Mouse (Mus musculus): ENCODE measurements around the gene Kcnq4.
A peak's percentile ranks its signal among the peaks of the same experiment; 100 is the strongest.

Kcnq4 gene

DNA sequence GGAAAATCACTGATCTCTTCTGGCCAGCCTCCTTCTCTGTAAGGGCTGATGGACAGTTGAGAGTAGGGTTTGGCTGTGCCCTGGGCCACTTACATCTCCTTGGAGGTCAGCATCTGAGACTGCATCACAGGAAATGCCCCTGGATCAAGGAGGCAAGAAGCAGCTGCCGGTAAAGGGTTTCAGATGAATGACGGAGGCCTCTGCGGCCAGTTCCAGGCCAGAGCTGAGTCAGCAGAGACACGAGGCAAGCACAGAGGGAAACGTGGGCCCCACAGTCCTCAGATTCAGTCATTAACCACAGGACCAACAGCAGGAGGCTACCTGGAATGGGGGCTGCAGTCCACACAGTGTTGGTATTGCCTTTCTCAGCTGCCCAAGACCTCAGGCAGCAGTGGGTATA, 29.3 kb downstream of the Kcnq4 start:
- H3K4me3 ChIP-seq (replicated peaks; ENCODE audit: low read length), result no peak overlapping the region
- H3K4me1 ChIP-seq (replicated peaks; ENCODE audit: low read depth, low read length), result peaks cover 19% of the 10 kb centered on the region
- H3K36me3 ChIP-seq (ENCODE audit: insufficient read depth, low read length), result no peaks in the 10 kb centered on the region
- no peak for TF ChIP-seq CTCF (conservative IDR thresholded peaks at IDR 0.05; ENCODE audit: low read length)
- TF ChIP-seq POU5F1 (IDR thresholded peaks at IDR 0.05; ENCODE audit: borderline replicate concordance, low read length), result no peak
- TF ChIP-seq NANOG (IDR thresholded peaks at IDR 0.05; ENCODE audit: borderline replicate concordance, low read length), result no peak
- peaks cover 60% of the 10 kb centered on the region for H3K27me3 ChIP-seq (ENCODE audit: insufficient read depth, low read length)
- H3K9me3 ChIP-seq (ENCODE audit: low read length), result no peaks in the 10 kb centered on the region

DNA sequence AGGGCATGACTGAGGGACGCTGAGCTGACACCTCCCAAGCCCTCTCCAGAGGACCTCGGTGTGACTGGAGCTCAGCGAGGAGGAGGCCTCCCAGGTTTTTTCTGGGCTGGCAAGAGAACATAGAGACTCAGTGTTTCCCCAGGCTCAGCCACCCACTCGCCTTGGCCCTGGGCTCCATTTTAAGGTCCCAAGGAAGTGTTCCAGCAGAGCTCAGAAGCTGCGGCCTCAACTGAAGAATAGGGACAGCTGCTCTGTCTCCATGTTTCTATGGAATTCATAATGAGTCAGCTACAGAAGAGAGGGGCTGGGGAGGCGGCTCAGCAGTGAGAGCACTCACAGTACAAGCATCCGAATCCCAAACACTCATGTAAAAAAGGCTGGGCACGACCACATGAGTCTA, 30.8 kb downstream of the Kcnq4 start:
- H3K4me1 ChIP-seq (replicated peaks; ENCODE audit: low read depth, low read length), result peaks cover 19% of the 10 kb centered on the region
- H3K4me3 ChIP-seq (replicated peaks; ENCODE audit: low read length), result no peak overlapping the region
- TF ChIP-seq CTCF (conservative IDR thresholded peaks at IDR 0.05; ENCODE audit: low read length) (no peak), NANOG (IDR thresholded peaks at IDR 0.05; ENCODE audit: borderline replicate concordance, low read length) (no peak), POU5F1 (IDR thresholded peaks at IDR 0.05; ENCODE audit: borderline replicate concordance, low read length) (no peak)
- no peaks in the 10 kb centered on the region for H3K36me3 ChIP-seq (ENCODE audit: insufficient read depth, low read length)
- H3K9me3 ChIP-seq (ENCODE audit: low read length), result no peaks in the 10 kb centered on the region
- H3K27me3 ChIP-seq (ENCODE audit: insufficient read depth, low read length), result peaks cover 71% of the 10 kb centered on the region

DNA sequence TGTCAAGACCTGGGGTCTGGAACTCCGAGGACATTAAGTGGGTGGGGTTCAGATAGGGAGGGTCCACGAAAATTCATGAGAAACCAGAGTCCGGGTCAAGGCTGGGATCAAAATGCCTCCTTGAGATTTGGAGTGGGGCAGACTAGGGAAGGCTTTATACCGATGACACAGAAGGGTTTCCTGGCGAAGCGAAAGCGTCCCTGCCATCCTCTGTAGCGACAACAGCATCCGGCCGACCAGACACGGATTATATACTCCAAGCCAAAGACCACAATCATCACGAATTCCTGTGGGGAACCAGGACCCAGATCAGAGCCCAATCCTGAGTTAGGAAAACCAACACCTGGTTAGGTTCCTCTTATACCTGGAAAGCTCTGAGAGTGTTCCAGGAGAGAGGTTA, 31.6 kb downstream of the Kcnq4 start:
- Histone ChIP-seq H3K36me3 (ENCODE audit: insufficient read depth, low read length) (no peaks in the 10 kb centered on the region), H3K4me3 (replicated peaks; ENCODE audit: low read length) (peak overlapping the region; percentile 50), H3K9me3 (ENCODE audit: low read length) (no peaks in the 10 kb centered on the region), H3K4me1 (replicated peaks; ENCODE audit: low read depth, low read length) (peaks cover 19% of the 10 kb centered on the region), H3K27me3 (ENCODE audit: insufficient read depth, low read length) (peaks cover 79% of the 10 kb centered on the region)
- no peak for TF ChIP-seq CTCF (conservative IDR thresholded peaks at IDR 0.05; ENCODE audit: low read length)
- no peak for TF ChIP-seq POU5F1 (IDR thresholded peaks at IDR 0.05; ENCODE audit: borderline replicate concordance, low read length)
- TF ChIP-seq NANOG (IDR thresholded peaks at IDR 0.05; ENCODE audit: borderline replicate concordance, low read length), result no peak

DNA sequence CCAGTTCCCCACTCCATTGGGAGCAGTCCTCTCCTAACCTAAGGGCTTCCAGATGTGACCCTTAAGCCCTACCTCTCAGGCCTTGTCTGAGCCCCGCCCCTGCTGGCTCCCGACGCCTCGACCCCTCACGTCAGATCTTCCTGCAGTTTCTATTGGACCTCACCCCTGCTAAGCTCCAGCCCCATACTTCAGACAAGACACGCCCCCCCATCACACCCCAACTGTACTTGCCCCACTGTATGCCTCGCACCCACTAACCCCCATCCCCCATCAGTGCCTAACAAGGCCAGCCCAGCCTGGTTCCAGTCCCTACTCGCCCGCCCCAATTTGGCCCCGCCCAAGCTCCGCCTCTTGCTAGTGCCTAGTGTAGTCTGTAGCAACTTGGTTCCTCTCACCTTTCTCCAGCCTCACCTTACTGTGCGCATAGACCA, 32.3 kb downstream of the Kcnq4 start:
- peak overlapping the region; percentile 50 for H3K4me3 ChIP-seq (replicated peaks; ENCODE audit: low read length)
- no peaks in the 10 kb centered on the region for H3K36me3 ChIP-seq (ENCODE audit: insufficient read depth, low read length)
- no peaks in the 10 kb centered on the region for H3K9me3 ChIP-seq (ENCODE audit: low read length)
- peaks cover 19% of the 10 kb centered on the region for H3K4me1 ChIP-seq (replicated peaks; ENCODE audit: low read depth, low read length)
- peaks cover 85% of the 10 kb centered on the region for H3K27me3 ChIP-seq (ENCODE audit: insufficient read depth, low read length)
- no peak for TF ChIP-seq POU5F1 (IDR thresholded peaks at IDR 0.05; ENCODE audit: borderline replicate concordance, low read length)
- TF ChIP-seq NANOG (IDR thresholded peaks at IDR 0.05; ENCODE audit: borderline replicate concordance, low read length), result no peak
- no peak for TF ChIP-seq CTCF (conservative IDR thresholded peaks at IDR 0.05; ENCODE audit: low read length)

DNA sequence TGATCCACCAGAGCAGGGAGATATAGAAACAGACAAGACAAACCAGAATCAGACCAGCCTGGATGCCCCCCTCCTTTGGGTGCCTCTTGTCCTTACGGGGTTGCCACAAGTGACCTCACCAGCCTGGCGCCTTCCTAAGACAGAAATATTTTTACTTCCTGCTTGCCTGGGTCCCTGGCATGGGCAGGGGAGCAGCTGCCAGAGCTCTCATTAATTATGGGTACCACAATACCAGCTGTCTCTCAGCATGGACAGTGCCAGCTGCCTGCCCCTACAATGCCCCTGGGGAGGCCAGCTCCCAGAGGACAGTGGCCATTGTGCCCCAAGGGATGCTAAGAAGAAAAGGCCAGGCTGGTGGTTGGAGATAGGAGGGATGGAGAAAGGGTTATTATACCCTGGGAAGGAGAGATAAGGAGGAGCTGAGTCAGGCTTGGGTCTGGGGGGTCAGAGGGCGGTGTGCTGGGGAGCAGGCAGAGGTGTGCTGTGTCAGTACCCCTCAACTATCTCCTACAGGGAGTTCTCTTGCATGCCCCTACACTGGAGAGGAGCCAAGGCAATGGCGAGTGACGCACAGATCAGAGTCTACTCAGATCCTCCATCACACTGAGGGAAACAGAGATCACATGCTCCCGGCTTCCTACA, 34.4 kb downstream of the Kcnq4 start:
- Histone ChIP-seq H3K4me1 (replicated peaks; ENCODE audit: low read depth, low read length) (peaks cover 19% of the 10 kb centered on the region), H3K9me3 (ENCODE audit: low read length) (no peaks in the 10 kb centered on the region)
- no peak for TF ChIP-seq NANOG (IDR thresholded peaks at IDR 0.05; ENCODE audit: borderline replicate concordance, low read length)
- TF ChIP-seq POU5F1 (IDR thresholded peaks at IDR 0.05; ENCODE audit: borderline replicate concordance, low read length), result no peak
- no peak for TF ChIP-seq CTCF (conservative IDR thresholded peaks at IDR 0.05; ENCODE audit: low read length)

DNA sequence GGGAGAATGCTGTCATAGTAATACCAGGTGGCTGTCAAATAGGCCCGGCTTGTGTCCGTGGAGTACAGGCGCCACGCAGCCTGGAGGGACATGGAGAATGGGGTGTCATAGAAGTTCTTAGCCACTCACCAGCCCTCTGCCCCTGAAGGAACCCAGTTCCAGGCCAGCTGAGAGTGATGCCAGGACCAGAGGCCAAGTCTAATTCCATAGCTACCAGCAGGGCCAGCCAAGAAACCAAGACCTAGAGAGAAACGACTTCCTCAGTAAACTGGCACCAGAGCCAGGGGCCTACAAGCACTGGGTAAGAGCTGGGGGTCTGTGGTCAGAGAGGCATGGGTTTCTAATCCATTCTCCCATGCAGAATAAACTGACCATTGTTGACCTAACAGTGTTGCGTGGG, 35.4 kb downstream of the Kcnq4 start:
- no peaks in the 10 kb centered on the region for H3K36me3 ChIP-seq (ENCODE audit: insufficient read depth, low read length)
- H3K4me1 ChIP-seq (replicated peaks; ENCODE audit: low read depth, low read length), result peaks cover 25% of the 10 kb centered on the region
- peaks cover 99% of the 10 kb centered on the region for H3K27me3 ChIP-seq (ENCODE audit: insufficient read depth, low read length)
- no peak for TF ChIP-seq NANOG (IDR thresholded peaks at IDR 0.05; ENCODE audit: borderline replicate concordance, low read length)
- no peak for TF ChIP-seq POU5F1 (IDR thresholded peaks at IDR 0.05; ENCODE audit: borderline replicate concordance, low read length)
- TF ChIP-seq CTCF (conservative IDR thresholded peaks at IDR 0.05; ENCODE audit: low read length), result no peak
- no peaks in the 10 kb centered on the region for H3K9me3 ChIP-seq (ENCODE audit: low read length)
- no peak overlapping the region for H3K4me3 ChIP-seq (replicated peaks; ENCODE audit: low read length)

More for the DNA sequence above, 34.4 kb downstream of the Kcnq4 start:
- no peaks in the 10 kb centered on the region for H3K36me3 ChIP-seq (ENCODE audit: insufficient read depth, low read length)
- H3K4me3 ChIP-seq (replicated peaks; ENCODE audit: low read length), result no peak overlapping the region
- peaks cover 99% of the 10 kb centered on the region for H3K27me3 ChIP-seq (ENCODE audit: insufficient read depth, low read length)

DNA sequence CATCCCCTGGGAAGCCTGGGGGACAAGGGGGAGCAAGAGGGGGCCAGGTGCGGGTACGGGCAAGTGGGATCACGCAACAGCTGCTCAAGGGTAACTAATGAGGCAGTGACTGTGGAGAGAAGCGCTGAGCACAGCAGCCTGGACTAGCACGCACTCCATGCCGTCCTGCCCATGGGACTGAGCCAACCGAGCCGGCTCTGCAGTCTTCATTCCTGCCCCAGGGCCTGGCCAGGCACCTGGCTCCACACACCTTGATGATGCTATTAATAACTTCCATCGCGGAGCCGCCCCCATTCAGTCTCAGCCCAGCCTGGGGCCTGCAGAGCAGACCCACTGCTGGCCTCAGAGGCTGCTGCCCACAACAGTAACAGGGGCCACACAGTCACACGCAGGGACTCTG, 36.2 kb downstream of the Kcnq4 start:
- H3K9me3 ChIP-seq (ENCODE audit: low read length), result no peaks in the 10 kb centered on the region
- H3K36me3 ChIP-seq (ENCODE audit: insufficient read depth, low read length), result no peaks in the 10 kb centered on the region
- H3K4me1 ChIP-seq (replicated peaks; ENCODE audit: low read depth, low read length), result peaks cover 24% of the 10 kb centered on the region
- H3K27me3 ChIP-seq (ENCODE audit: insufficient read depth, low read length), result peaks cover 96% of the 10 kb centered on the region
- H3K4me3 ChIP-seq (replicated peaks; ENCODE audit: low read length), result no peak overlapping the region
- TF ChIP-seq POU5F1 (IDR thresholded peaks at IDR 0.05; ENCODE audit: borderline replicate concordance, low read length), result no peak
- no peak for TF ChIP-seq NANOG (IDR thresholded peaks at IDR 0.05; ENCODE audit: borderline replicate concordance, low read length)
- TF ChIP-seq CTCF (conservative IDR thresholded peaks at IDR 0.05; ENCODE audit: low read length), result no peak

DNA sequence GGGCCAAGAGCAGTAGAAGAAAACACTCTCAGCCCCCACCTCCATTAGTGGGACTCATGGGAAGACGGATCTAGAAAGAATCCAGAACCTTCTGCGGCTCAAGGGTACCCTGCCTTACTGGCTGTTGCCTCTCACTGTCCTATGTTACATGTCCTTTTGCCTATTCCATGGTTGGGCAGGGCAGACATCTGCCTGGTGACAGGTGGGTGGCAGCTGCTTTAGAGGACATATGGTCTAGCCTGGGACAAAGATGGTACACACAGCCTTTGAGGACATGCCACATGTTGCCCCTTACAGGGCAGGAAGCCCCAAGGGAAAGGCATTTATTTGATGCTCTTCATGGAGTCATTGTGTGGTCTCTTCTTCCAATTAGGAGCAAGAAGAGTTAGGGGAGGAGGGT, 45.9 kb downstream of the Kcnq4 start:
- Histone ChIP-seq H3K27me3 (ENCODE audit: insufficient read depth, low read length) (peaks cover 90% of the 10 kb centered on the region), H3K4me3 (replicated peaks; ENCODE audit: low read length) (no peak overlapping the region), H3K4me1 (replicated peaks; ENCODE audit: low read depth, low read length) (peaks cover 14% of the 10 kb centered on the region), H3K36me3 (ENCODE audit: insufficient read depth, low read length) (no peaks in the 10 kb centered on the region), H3K9me3 (ENCODE audit: low read length) (no peaks in the 10 kb centered on the region)
- TF ChIP-seq POU5F1 (IDR thresholded peaks at IDR 0.05; ENCODE audit: borderline replicate concordance, low read length), result no peak
- no peak for TF ChIP-seq CTCF (conservative IDR thresholded peaks at IDR 0.05; ENCODE audit: low read length)
- no peak for TF ChIP-seq NANOG (IDR thresholded peaks at IDR 0.05; ENCODE audit: borderline replicate concordance, low read length)

DNA sequence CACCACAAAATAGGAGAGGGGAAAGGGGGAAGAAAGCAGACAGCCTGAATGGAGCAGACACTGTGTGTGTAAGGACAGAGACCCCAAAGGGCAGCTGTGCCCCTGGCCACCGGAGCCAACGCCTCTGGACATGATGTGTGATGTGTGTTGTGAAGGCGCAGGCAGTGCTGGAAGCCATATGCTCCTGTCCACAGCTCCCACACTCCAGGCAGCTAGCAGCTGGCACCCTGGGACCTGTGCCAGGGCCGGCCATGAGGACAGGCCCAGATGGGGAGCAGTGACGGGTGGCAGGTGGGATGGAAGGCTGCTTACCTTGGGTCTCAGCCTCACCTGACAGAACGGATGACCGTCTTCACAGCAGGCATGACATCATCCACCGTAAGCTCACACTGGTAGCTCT, 46.4 kb downstream of the Kcnq4 start:
- Histone ChIP-seq H3K4me1 (replicated peaks; ENCODE audit: low read depth, low read length) (peaks cover 19% of the 10 kb centered on the region), H3K36me3 (ENCODE audit: insufficient read depth, low read length) (no peaks in the 10 kb centered on the region), H3K9me3 (ENCODE audit: low read length) (no peaks in the 10 kb centered on the region), H3K27me3 (ENCODE audit: insufficient read depth, low read length) (peaks cover 94% of the 10 kb centered on the region), H3K4me3 (replicated peaks; ENCODE audit: low read length) (no peak overlapping the region)
- TF ChIP-seq CTCF (conservative IDR thresholded peaks at IDR 0.05; ENCODE audit: low read length) (no peak), NANOG (IDR thresholded peaks at IDR 0.05; ENCODE audit: borderline replicate concordance, low read length) (no peak), POU5F1 (IDR thresholded peaks at IDR 0.05; ENCODE audit: borderline replicate concordance, low read length) (no peak)
